Mouse (Mus musculus): ENCODE data around the gene Gbgt1.

Gbgt1 gene

GRCm38 (mm10) chr2:28552301-28552700 lies 55.6 kb downstream of the Gbgt1 start:
- DNase-seq (ENCODE audit: low read depth) = no peak

All from c-Kit-positive CD71-positive TER-119-negative erythroid progenitor cells, embryonic 14.5 days (primary cell).